Mouse (Mus musculus): ENCODE measurements at regions not wholly inside any gene's neighbourhood (a gene's known extent, or its start where the extent isn't known, plus 50 kb on each side); places are given as distances from the start of the nearest gene placed in this dataset.

- no peak overlapping the region for H3K9ac ChIP-seq (ENCODE audit: low read length)
- no peak overlapping the region for H3K4me2 ChIP-seq (ENCODE audit: low read depth, low read length)
- H3K36me3 ChIP-seq (ENCODE audit: control insufficient read depth, insufficient read depth, low read length) = no peaks in the 10 kb centered on the region
- no peak overlapping the region for H3K27ac ChIP-seq (ENCODE audit: low read length)
- ATAC-seq (ENCODE audit: low read depth) = no peak
- H3K4me3 ChIP-seq (ENCODE audit: low read length) = no peak overlapping the region
- no peaks in the 10 kb centered on the region for H3K4me1 ChIP-seq (replicated peaks; ENCODE audit: control insufficient read depth, insufficient read depth, low read length)
- H3K9me3 ChIP-seq (ENCODE audit: control insufficient read depth, low read length) = no peaks in the 10 kb centered on the region
- WGBS = 76% methylated on average over 10 of the region's 10 CpGs
- H3K27me3 ChIP-seq (ENCODE audit: control insufficient read depth, insufficient read depth, low read depth, low read length) = no peaks in the 10 kb centered on the region
Measured at GRCm38 (mm10) chr4:153321085-153321484, 161.5 kb downstream of the Ajap1 start.

- Histone ChIP-seq H3K36me3 (ENCODE audit: control insufficient read depth, insufficient read depth, low read length) (no peaks in the 10 kb centered on the region), H3K4me1 (replicated peaks; ENCODE audit: control insufficient read depth, insufficient read depth, low read length) (no peaks in the 10 kb centered on the region), H3K9me3 (ENCODE audit: control insufficient read depth, low read length) (no peaks in the 10 kb centered on the region; the same call in 1 of the 2 replicates), H3K4me2 (ENCODE audit: low read depth, low read length) (no peak overlapping the region), H3K27me3 (ENCODE audit: control insufficient read depth, insufficient read depth, low read depth, low read length) (no peaks in the 10 kb centered on the region), H3K9ac (ENCODE audit: low read length) (no peak overlapping the region), H3K27ac (ENCODE audit: low read length) (no peak overlapping the region), H3K4me3 (ENCODE audit: low read length) (no peak overlapping the region)
- ATAC-seq (ENCODE audit: low read depth) = no peak
- 70% methylated on average over 9 of the region's 9 CpGs for WGBS
Measured at GRCm38 (mm10) chr4:153320602-153321001, 162.0 kb downstream of the Ajap1 start.

GRCm38 (mm10) chr4:153316964-153317724 is 165.5 kb downstream of the Ajap1 start:
- Histone ChIP-seq H3K27me3 (ENCODE audit: control insufficient read depth, insufficient read depth, low read depth, low read length) (no peaks in the 10 kb centered on the region), H3K36me3 (ENCODE audit: control insufficient read depth, insufficient read depth, low read length) (no peaks in the 10 kb centered on the region), H3K4me2 (ENCODE audit: low read depth, low read length) (no peak overlapping the region), H3K9me3 (ENCODE audit: control insufficient read depth, low read length) (no peaks in the 10 kb centered on the region; the same call in 1 of the 2 replicates), H3K9ac (ENCODE audit: low read length) (no peak overlapping the region), H3K4me1 (replicated peaks; ENCODE audit: control insufficient read depth, insufficient read depth, low read length) (no peaks in the 10 kb centered on the region), H3K4me3 (ENCODE audit: low read length) (no peak overlapping the region), H3K27ac (ENCODE audit: low read length) (no peak overlapping the region)
- 63% methylated on average over 16 of the region's 16 CpGs for WGBS
- ATAC-seq (ENCODE audit: low read depth) = no peak

GRCm38 (mm10) chr4:153316519-153316918 is 166.1 kb downstream of the Ajap1 start:
- no peak overlapping the region for H3K27ac ChIP-seq (ENCODE audit: low read length)
- no peak overlapping the region for H3K9ac ChIP-seq (ENCODE audit: low read length)
- H3K4me2 ChIP-seq (ENCODE audit: low read depth, low read length) = no peak overlapping the region
- ATAC-seq (ENCODE audit: low read depth) = no peak
- no peaks in the 10 kb centered on the region for H3K27me3 ChIP-seq (ENCODE audit: control insufficient read depth, insufficient read depth, low read depth, low read length)
- no peaks in the 10 kb centered on the region for H3K4me1 ChIP-seq (replicated peaks; ENCODE audit: control insufficient read depth, insufficient read depth, low read length)
- 77% methylated on average over 4 of the region's 4 CpGs for WGBS
- H3K4me3 ChIP-seq (ENCODE audit: low read length) = no peak overlapping the region
- H3K36me3 ChIP-seq (ENCODE audit: control insufficient read depth, insufficient read depth, low read length) = no peaks in the 10 kb centered on the region
- no peaks in the 10 kb centered on the region; the same call in 1 of the 2 replicates for H3K9me3 ChIP-seq (ENCODE audit: control insufficient read depth, low read length)

GRCm38 (mm10) chr4:153313961-153314360 is 168.7 kb downstream of the Ajap1 start:
- WGBS = 82% methylated on average over 12 of the region's 12 CpGs

GRCm38 (mm10) chr4:153311574-153311973 is 171.0 kb downstream of the Ajap1 start:
- ATAC-seq (ENCODE audit: low read depth) = no peak
- no peaks in the 10 kb centered on the region for H3K27me3 ChIP-seq (ENCODE audit: control insufficient read depth, insufficient read depth, low read depth, low read length)
- no peak overlapping the region for H3K4me2 ChIP-seq (ENCODE audit: low read depth, low read length)
- no peak overlapping the region for H3K4me3 ChIP-seq (ENCODE audit: low read length)
- no peaks in the 10 kb centered on the region for H3K36me3 ChIP-seq (ENCODE audit: control insufficient read depth, insufficient read depth, low read length)
- no peaks in the 10 kb centered on the region for H3K4me1 ChIP-seq (replicated peaks; ENCODE audit: control insufficient read depth, insufficient read depth, low read length)
- no peak overlapping the region for H3K27ac ChIP-seq (ENCODE audit: low read length)
- WGBS = 64% methylated on average over 5 of the region's 5 CpGs
- H3K9me3 ChIP-seq (ENCODE audit: control insufficient read depth, low read length) = no peaks in the 10 kb centered on the region; the same call in 1 of the 2 replicates
- H3K9ac ChIP-seq (ENCODE audit: low read length) = no peak overlapping the region

More at GRCm38 (mm10) chr4:153313961-153314360, 168.7 kb downstream of the Ajap1 start:
- no peaks in the 10 kb centered on the region for H3K27me3 ChIP-seq (ENCODE audit: control insufficient read depth, insufficient read depth, low read depth, low read length)
- H3K9ac ChIP-seq (ENCODE audit: low read length) = no peak overlapping the region
- H3K4me3 ChIP-seq (ENCODE audit: low read length) = no peak overlapping the region
- ATAC-seq (ENCODE audit: low read depth) = no peak
- H3K9me3 ChIP-seq (ENCODE audit: control insufficient read depth, low read length) = no peaks in the 10 kb centered on the region; the same call in 1 of the 2 replicates
- no peak overlapping the region for H3K4me2 ChIP-seq (ENCODE audit: low read depth, low read length)
- H3K36me3 ChIP-seq (ENCODE audit: control insufficient read depth, insufficient read depth, low read length) = no peaks in the 10 kb centered on the region
- H3K27ac ChIP-seq (ENCODE audit: low read length) = no peak overlapping the region
- no peaks in the 10 kb centered on the region for H3K4me1 ChIP-seq (replicated peaks; ENCODE audit: control insufficient read depth, insufficient read depth, low read length)

GRCm38 (mm10) chr4:153310641-153311040 is 172.0 kb downstream of the Ajap1 start:
- Histone ChIP-seq H3K4me1 (replicated peaks; ENCODE audit: control insufficient read depth, insufficient read depth, low read length) (no peaks in the 10 kb centered on the region), H3K27me3 (ENCODE audit: control insufficient read depth, insufficient read depth, low read depth, low read length) (no peaks in the 10 kb centered on the region), H3K9ac (ENCODE audit: low read length) (no peak overlapping the region), H3K36me3 (ENCODE audit: control insufficient read depth, insufficient read depth, low read length) (no peaks in the 10 kb centered on the region), H3K4me2 (ENCODE audit: low read depth, low read length) (no peak overlapping the region), H3K27ac (ENCODE audit: low read length) (no peak overlapping the region), H3K9me3 (ENCODE audit: control insufficient read depth, low read length) (no peaks in the 10 kb centered on the region; the same call in 1 of the 2 replicates), H3K4me3 (ENCODE audit: low read length) (no peak overlapping the region)
- WGBS = 6% methylated on average over 2 of the region's 2 CpGs
- ATAC-seq (ENCODE audit: low read depth) = no peak

- no peaks in the 10 kb centered on the region for H3K4me1 ChIP-seq (replicated peaks; ENCODE audit: control insufficient read depth, insufficient read depth, low read length)
- no peaks in the 10 kb centered on the region for H3K36me3 ChIP-seq (ENCODE audit: control insufficient read depth, insufficient read depth, low read length)
- no peak overlapping the region for H3K4me3 ChIP-seq (ENCODE audit: low read length)
- H3K27me3 ChIP-seq (ENCODE audit: control insufficient read depth, insufficient read depth, low read depth, low read length) = no peaks in the 10 kb centered on the region
- no peaks in the 10 kb centered on the region for H3K9me3 ChIP-seq (ENCODE audit: control insufficient read depth, low read length)
- 51% methylated on average over 5 of the region's 5 CpGs for WGBS
- H3K27ac ChIP-seq (ENCODE audit: low read length) = no peak overlapping the region
- no peak overlapping the region for H3K4me2 ChIP-seq (ENCODE audit: low read depth, low read length)
- no peak overlapping the region for H3K9ac ChIP-seq (ENCODE audit: low read length)
- ATAC-seq (ENCODE audit: low read depth) = no peak
Measured at GRCm38 (mm10) chr4:153303521-153303920, 179.1 kb downstream of the Ajap1 start.

- Histone ChIP-seq H3K36me3 (ENCODE audit: control insufficient read depth, insufficient read depth, low read length) (no peaks in the 10 kb centered on the region), H3K9me3 (ENCODE audit: control insufficient read depth, low read length) (no peaks in the 10 kb centered on the region), H3K4me2 (ENCODE audit: low read depth, low read length) (no peak overlapping the region), H3K4me3 (ENCODE audit: low read length) (no peak overlapping the region), H3K4me1 (replicated peaks; ENCODE audit: control insufficient read depth, insufficient read depth, low read length) (no peaks in the 10 kb centered on the region), H3K27ac (ENCODE audit: low read length) (no peak overlapping the region), H3K9ac (ENCODE audit: low read length) (no peak overlapping the region), H3K27me3 (ENCODE audit: control insufficient read depth, insufficient read depth, low read depth, low read length) (no peaks in the 10 kb centered on the region)
- 82% methylated on average over 4 of the region's 4 CpGs for WGBS
- no peak for ATAC-seq (ENCODE audit: low read depth)
Measured at GRCm38 (mm10) chr4:153302855-153303254, 179.8 kb downstream of the Ajap1 start.
